Mouse (Mus musculus) mouse embryonic stem cell (cell line): ENCODE results near the gene Trappc3l.

Experiments used
- in situ Hi-C, 2 experiments: fragments of 300-500 bp; cut with MboI; formaldehyde crosslinking; loops; 1 replicate in 1 of 2; 3 replicates in 1 of 2; pipeline ENCODE4 v1.14.3; 2019 to 2020; ENCODE audit warnings: low sequenced_read_pairs in 2 of 2, low pct_unique_long_range_greater_than_20kb in 1 of 2, mixed read lengths in 1 of 2; ENCODE audit not compliant: unreplicated experiment in 1 of 2

Trappc3l gene

GRCm38 (mm10) chr10:34149772-34150171, 112.4 kb downstream of the Trappc3l start:
- in situ Hi-C loops = loop anchor here in 1 of 2 experiments (10.0 kb wide), 1 partner anchor 125 kb away; no protein-coding TSS in a partner anchor

GRCm38 (mm10) chr10:34150454-34150853, 113.1 kb downstream of the Trappc3l start:
- in situ Hi-C loops = loop anchor here in 1 of 2 experiments (10.0 kb wide), 1 partner anchor 124 kb away; no protein-coding TSS in a partner anchor

GRCm38 (mm10) chr10:34151827-34152226, 114.4 kb downstream of the Trappc3l start:
- in situ Hi-C loops = loop anchor here in 1 of 2 experiments (10.0 kb wide), 1 partner anchor 123 kb away; no protein-coding TSS in a partner anchor

- in situ Hi-C loops = loop anchor here in 1 of 2 experiments (10.0 kb wide), 1 partner anchor 119 kb away; no protein-coding TSS in a partner anchor
These were observed 118.6 kb downstream of the Trappc3l start for GRCm38 (mm10) chr10:34155796-34156554.
